Mouse (Mus musculus) kidney, adult 8-10 months (tissue): Measurements from ENCODE around the gene Rai1.

ENCODE experiments used
- DNase-seq, 2 experiments: peaks; one replicate each; pipeline ENCODE4 v3.0.0; 2022

Rai1 gene

DNA sequence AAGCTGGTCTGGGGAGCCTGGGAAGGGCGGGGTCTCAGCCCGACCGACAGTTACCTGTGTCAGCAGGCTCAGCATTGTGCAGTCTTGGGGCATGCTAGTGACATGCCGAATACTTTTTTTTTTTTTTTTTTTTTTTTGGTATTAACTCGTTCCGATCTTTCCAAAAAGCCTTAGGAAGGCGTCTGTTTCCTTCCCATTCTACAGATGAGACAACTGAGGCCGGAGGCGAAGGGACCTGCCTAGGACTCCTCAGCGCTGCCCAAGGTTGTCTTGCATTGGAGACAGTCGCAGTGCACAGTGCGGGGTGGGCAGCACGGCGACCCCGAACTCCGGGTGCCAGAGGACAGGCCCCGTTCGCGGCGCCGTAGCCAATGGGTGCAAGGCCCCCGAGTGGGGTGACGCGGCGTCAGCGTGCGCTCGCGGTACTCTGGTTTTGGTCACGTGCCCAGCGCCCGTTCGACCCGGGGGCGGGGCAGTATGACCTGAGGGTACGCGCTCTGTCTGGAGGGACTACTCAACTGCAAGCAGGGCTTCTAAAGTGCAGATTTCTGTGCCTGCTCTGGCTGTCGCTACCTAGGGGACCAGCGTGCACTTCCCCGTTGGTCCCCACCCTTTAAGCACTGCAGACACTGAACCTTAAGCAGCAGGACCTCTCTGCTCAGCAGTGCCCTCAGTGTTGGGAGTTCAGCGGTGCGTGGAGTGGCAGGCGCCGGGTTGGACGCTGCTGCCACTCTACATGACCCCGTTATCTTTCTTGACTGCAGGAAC, 117.8 kb downstream of the Rai1 start, which contains the start of gene Srebf1:
Gene Srebf1 (minus strand): TSS at position 113 of the 768 bp plus-strand sequence.
- DNase-seq = peak; percentile 81 to 86

DNA sequence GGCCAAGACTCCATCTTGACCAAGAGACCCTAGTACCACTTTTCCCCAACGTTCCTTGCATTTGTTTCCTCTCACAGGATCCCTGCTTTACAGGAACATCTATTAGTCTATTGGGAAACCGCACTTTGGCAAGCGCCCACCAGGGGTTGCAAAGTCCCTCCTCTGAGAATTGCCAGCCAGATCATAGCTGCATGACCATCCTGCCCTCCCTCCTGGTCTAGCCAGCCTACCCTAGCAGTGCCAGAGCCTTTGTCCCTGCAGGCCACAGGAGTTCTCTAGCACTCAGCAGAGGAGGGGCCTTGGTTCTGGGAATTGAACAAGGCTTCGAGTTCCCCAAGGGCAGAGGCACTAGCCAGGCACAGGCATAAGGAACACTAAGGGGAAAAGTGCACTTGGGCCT, 119.9 kb downstream of the Rai1 start:
- no peak for DNase-seq

DNA sequence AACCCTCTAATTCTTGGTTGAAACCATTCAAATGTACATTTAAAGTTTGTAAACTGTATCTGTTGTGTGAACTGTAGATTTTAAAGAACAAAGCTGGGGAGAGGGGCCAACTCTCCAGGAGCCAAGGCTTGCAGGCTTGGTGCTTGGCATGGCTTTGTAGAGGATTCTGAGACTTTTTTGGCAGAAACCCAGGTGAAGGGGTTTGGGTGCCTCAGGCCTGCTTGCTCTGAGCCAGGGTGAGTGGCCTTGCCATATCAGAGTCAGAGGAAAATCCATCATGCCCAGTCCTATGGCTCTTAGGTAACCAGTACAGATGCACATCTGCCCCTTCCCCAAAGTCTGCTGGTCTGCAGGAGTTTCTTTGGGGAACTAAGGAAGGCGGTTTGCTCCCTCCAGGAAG, 121.1 kb downstream of the Rai1 start:
- no peak for DNase-seq

DNA sequence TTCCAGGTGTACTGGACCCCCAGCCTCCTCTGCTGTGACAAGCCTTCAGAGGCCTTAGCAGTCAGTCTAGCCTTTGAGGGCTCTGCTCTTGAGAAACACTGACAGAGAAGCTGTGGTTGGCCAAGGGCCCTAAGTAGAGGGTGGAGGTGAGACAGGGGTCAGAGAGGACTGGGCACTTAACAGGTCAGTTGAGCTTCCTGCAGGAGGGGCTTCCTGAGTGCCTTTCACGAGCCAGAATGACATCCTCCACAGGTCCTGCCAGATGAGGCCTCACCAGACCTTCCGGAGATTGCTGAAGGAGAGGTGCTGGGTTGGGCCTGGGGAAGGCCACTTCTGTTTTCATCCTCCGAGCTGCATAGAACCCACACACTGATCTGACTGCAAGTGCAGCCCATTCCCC, 123.7 kb downstream of the Rai1 start:
- DNase-seq = no peak

DNA sequence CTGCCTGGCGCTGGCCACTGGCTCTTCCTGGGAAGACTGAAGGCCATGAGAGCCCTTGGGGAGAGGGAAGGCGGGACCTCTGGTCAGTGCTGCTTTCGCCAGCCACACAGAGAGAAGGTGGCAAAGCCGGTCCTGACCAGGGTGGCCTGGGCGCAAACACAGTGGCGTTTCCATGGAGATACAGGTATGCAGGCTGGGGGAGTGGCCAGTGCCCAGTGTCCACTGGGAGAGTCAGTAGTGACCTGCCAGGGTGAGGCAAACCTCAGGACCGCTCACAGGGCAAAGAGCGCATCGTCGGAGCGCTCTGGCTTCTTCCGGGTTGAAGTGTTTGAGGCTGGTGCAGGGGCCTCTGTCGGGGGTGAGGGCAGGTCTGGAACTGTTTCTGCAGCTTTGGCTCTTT, 125.0 kb downstream of the Rai1 start:
- peak; percentile 56 to 80 for DNase-seq

DNA sequence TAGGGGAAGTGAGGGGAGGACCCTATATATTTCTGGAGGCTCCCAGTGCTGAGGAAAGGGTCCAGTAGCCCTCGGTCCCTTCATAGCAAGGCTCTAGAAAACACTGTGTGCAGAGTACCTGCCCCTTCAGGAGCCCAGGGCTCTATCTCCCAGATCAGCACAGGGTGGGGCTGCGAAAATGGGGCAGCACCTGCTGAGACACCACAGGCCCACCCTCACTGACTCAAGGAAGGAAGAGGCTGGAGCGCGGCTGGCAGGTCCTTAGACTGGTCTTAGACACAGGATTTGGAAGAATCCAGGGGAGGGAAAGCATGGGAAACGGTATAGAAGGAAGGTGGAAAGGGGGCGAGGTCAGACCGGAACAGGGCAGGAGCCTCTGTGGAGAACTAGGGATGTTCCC, 125.7 kb downstream of the Rai1 start:
- no peak for DNase-seq

DNA sequence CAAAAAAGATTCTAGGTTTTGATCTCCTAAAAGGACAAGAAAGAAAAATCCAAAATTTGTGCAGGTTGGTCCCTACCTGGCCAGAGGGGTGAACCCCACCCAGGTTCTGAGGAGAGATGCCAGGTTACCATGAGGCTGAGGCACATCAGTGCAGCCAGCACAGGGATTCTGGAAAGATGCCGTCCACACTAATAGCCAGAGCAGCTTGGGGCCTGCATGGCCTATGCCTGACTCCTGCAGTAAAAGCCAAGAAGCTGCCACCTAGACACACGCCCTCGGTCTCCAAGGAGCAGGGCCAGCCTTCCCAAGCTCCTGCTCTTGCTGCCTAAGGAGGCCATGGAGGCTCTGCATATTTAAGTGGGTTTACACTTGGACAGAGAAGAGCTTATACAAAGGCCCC, 126.5 kb downstream of the Rai1 start:
- no peak for DNase-seq

DNA sequence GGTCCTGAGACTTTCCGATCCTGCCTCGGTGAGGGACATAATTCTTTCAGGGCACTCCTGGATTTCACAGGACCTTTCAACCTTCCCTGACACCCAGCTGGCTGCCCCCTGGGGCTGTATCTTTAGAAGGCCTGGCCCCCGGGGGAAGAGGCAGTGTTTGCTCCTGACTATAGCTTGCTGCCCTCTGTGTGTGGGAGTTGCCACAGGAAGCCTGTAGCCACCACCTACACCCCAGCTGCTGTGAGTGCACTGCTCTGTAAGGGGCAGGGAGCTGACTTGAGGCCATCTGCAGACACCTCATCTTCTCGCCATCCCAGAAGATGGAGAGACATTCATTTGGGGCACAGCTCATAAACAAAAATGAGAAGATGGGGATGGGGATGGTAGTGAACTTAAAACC, 127.1 kb downstream of the Rai1 start:
- DNase-seq = no peak

DNA sequence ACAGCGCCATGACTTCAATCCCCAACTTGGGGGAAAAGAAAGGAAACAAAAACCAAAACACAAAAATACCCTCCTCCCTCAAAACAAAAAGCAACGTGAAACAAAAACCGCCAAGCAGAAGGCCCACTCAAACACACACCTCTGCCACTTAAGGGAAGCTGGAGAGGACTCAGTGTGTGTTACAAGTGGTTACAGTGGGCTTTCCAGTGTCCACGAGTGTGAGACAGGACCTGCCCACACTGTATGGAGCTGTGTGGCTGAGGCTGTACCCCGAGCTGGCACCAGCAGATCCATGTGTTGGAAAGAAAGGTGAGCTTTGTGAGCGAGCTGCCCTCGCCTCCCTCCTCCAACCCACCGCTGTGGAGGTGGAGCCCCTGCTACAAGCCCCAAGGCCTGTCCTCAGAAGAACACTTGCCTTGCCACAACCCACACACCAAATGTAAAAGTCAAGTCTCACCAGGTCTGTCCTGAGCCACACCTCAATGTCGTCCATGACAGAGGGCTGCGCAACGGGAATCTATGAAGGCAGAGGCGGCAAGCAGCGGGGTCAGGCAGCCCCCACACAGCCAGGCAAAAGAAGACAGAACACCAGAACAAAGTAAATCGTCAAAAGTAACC, 127.7 kb downstream of the Rai1 start:
- DNase-seq = no peak

DNA sequence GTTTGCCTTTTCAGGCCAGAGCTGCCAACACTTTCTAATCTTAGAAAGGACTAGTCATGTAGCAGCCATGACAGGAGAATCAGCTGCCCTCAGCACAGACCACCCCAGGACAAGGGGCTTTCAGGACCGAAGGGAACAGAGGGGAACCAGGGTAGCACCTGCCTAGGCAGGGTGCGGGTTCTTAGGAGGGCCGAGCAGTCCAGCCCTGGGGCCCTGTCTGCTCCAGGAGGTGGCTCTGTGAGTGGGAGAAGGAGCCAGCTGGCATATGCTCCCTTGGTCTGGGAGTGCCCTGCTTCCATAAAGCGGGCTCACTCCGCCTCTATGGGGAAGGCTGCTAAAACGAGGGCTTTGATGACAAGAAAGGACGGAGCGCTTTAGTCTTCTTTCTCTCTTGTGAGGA, 128.4 kb downstream of the Rai1 start:
- no peak for DNase-seq

DNA sequence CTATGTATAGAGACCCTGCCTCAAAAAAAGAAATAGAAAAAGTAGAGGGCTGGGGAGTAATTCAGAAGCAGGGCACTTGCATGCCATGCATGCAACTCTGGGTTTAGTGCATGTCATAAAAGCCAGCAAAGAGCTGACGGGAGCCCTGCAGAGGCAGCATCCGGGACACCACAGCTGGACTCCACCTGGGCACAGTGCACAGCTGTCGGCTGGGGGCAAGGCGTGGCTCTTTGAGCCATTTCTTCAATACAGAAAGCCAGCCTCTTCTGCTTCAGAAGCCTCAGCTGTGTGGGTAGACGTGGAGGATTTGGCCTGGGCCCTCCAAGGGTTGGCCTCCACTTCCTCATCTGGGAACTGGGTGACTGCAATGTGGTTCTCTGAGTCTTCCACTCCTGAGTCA, 130.5 kb downstream of the Rai1 start:
- no peak for DNase-seq

DNA sequence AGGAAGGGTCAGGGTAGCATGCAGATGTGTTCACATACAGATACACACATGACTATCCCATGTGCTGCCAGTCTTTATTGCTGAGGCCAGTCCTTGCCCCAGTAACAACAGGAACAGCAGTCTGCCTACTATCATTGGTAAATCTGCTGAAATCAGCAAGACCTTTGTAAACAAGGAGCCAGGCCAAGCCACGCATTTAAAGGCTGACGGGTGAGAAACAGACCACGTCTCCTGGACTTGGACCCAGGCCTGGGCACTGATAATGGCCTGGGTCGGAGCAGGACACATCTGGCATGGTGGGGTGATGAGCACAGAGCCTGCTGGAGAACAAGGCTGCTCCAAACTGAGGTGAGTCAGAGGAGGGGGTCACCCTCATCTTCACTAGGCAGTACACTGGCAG, 135.7 kb downstream of the Rai1 start:
- no peak for DNase-seq

DNA sequence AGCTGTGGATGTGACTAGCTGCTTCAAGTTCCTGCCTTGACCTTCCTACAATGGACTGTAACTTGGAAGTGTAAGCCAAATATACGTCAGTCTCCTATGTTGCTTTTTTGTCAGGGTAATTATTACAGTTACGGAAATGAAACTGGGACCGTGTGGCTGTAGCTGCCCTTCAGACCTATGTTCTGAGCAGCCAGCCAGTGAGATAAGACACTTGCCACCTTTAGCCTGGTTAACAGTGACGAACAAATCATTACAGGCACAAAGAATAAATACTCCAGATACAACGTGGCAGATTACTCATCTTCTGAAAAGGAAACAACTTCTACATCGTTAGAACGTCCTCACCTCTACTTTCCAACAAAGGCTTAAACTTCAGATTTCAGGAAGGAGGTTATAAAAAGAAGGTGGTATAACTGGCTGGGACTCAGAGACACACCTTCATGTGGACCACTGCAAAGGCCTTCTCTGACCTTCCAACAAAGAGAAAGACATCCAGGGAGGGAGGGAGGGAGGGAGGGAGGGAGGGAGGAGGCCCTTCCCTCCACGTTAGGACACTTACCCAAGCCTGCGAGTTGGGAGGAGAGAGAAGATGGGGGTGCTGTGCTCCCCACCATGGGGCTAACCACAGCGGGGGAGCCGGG, 139.8 kb downstream of the Rai1 start:
- DNase-seq = no peak

DNA sequence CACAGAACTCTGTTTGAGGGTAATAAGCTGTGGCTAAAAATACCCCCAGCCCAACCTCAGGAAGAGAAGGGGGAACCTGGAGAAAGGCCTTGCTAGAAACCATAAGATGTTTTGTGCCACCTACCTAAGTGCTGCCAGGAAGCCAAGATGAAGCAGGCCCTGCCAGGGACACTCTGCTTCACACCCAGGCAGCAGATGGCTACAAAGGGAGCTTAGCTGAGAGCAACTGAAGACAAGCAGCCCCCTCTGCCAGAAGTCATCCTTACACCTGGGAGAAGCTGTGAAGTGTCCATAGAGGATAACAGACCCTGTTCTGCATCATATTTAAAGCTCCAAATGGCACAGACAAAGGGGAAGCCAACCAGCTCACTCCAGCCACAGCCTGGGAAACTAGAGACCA, 141.3 kb downstream of the Rai1 start:
- DNase-seq = no peak

DNA sequence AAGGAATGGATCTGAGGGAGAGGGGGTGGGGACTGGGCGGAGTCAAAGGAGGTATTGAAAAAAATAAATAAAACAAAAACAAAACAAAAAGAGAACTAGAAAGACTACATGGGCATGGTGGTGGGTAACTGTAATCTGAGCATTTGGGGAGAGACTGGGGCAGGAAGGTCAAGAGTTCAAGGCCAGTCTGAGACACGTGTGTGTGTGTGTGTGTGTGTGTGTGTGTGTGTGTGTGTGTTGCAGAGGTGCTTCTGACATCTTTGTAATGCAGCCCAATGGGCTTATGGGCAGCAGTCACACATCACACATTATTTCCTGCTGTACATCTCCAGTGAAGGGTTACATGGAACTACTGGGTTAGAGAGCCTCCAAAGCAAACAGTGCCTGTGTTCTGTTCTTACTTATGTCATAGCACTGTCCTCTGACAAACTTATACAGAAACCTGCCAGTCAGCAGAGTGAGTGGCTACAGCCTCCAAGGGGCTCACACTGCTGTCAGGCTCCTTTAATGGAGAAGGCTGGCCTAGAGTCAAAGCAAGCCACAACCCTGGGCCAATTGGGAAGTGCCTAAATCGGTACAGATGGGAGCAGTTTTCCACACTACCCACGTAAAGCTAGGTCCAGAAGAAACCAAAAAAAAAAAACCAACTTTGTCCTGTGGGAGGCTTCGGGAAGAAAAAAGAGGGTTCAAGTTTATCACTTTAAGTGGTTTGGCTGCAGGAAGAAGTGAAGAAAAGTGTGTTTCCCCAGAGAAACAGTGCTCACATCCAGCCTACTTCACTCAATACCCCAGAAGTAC, 143.1 kb downstream of the Rai1 start:
- DNase-seq = no peak
